Mouse (Mus musculus) limb, embryonic 12.5 days (tissue): ENCODE measurements around the gene Thoc5. TPM values are rescaled to one million over a fixed set of nuclear protein-coding genes. Genes with fewer than 3 reads are reported as not detected.

Experiments
- ATAC-seq: fragments of 200-750 bp; cut with Nextera tagmentation; 2 replicates; pipeline ENCODE4 v1.8.0; 2017; ENCODE audit warnings: low read depth, moderate TSS enrichment; ENCODE audit not compliant: insufficient number of reproducible peaks, insufficient read depth, low FRiP score, low TSS enrichment
- H3K27ac ChIP-seq: fragments of 300-500 bp; sonication (generic); 2 replicates; pipeline ENCODE4 v1.5.1; 2016; ENCODE audit warnings: mild to moderate bottlenecking, moderate library complexity
- H3K27me3 ChIP-seq: fragments of 300-500 bp; sonication (generic); 2 replicates; pipeline ENCODE4 v1.6.1; 2016; ENCODE audit warnings: mild to moderate bottlenecking, moderate library complexity
- H3K36me3 ChIP-seq: fragments of 300-500 bp; sonication (generic); 2 replicates; pipeline ENCODE4 v1.6.1; 2016; ENCODE audit warnings: mild to moderate bottlenecking, moderate library complexity
- H3K4me1 ChIP-seq: fragments of 300-500 bp; sonication (generic); replicated peaks from 2 replicates; pipeline ENCODE4 v1.6.1; 2016
- H3K4me2 ChIP-seq: fragments of 300-500 bp; sonication (generic); 2 replicates; pipeline ENCODE4 v1.6.1; 2016; ENCODE audit warnings: mild to moderate bottlenecking, moderate library complexity
- H3K4me3 ChIP-seq: fragments of 300-500 bp; sonication (generic); replicated peaks from 2 replicates; pipeline ENCODE4 v1.5.1; 2016; ENCODE audit warnings: mild to moderate bottlenecking
- H3K9ac ChIP-seq: fragments of 300-500 bp; sonication (generic); replicated peaks from 2 replicates; pipeline ENCODE4 v1.6.1; 2016; ENCODE audit warnings: mild to moderate bottlenecking, moderate library complexity
- H3K9me3 ChIP-seq: fragments of 300-500 bp; sonication (generic); 2 replicates; pipeline ENCODE4 v1.6.1; 2016; ENCODE audit warnings: mild to moderate bottlenecking, moderate library complexity
- WGBS: fragments of 180-500 bp; shearing (Covaris S2); methylation state at CpG from one replicate; pipeline ENCODE4 v1.1.7; 2016; 5-methylcytosine and 5-hydroxymethylcytosine counted together
- polyA plus RNA-seq: library from polyadenylated mRNA; unstranded; fragments of >200 nt; fragmentation: Nextera tagmentation; extraction: Ambion mirVana; gene quantifications from 2 replicates; pipeline ENCODE4 v1.2.1, GENCODE M21; 2016

Gene Thoc5
- polyA plus RNA-seq, 1 experiment from 2014 or later: 44.3 TPM

DNA sequence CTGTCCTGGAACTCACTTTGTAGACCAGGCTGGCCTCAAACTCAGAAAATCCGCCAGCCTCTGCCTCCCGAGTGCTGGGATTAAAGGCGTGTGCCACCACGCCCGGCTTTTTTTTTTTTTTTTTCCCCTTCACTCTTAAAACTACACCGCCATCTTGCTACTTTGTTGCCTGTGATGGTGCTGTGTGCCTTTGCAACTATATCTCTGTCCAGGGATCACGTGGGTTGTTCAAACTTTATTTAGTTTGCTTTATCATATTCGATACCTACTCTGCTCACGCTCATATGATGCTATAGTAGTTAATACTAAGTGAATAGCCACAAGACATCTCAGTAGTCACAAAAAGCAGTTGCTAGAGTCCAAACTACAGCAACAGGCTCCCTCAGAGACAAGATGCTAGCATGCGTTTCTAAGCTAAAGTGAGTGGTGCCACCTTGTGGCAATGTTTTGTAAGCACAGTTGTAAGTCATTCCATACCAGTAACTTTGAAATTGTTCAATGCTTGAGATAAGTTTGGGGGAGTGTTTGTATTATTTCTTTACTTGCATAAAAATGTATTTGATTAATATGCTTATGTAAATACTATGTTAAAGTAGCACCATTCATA lies 29.4 kb upstream of the Thoc5 start:
- H3K4me2 ChIP-seq: no peak overlapping the region
- 49% methylated on average over 10 of the region's 10 CpGs for WGBS
- no peak overlapping the region for H3K4me3 ChIP-seq
- no peak for ATAC-seq
- H3K9ac ChIP-seq: no peak overlapping the region
- H3K4me1 ChIP-seq: peaks cover 16% of the 10 kb centered on the region
- H3K36me3 ChIP-seq: no peaks in the 10 kb centered on the region
- no peaks in the 10 kb centered on the region for H3K9me3 ChIP-seq
- H3K27me3 ChIP-seq: no peaks in the 10 kb centered on the region
- H3K27ac ChIP-seq: no peak overlapping the region

GRCm38 (mm10) chr11:4873755-4874475 lies 21.2 kb upstream of the Thoc5 start, which contains the start of gene Nipsnap1:
TSS of gene Nipsnap1 (plus strand) at chr11:4873951.
- whole genome bisulfite sequencing: under 1% methylated on average over 30 of the region's 30 CpGs
- peak within 1 kb of the TSS; percentile 81 for H3K4me2 ChIP-seq
- H3K4me1 ChIP-seq: peaks cover 8% of the 10 kb centered on the region
- peak; percentile 84 for ATAC-seq
- H3K27me3 ChIP-seq: no peaks in the 10 kb centered on the region
- H3K4me3 ChIP-seq: peak within 1 kb of the TSS; percentile 79
- peaks cover 10% of the 10 kb centered on the region for H3K36me3 ChIP-seq
- H3K9ac ChIP-seq: peak within 1 kb of the TSS; percentile 68
- peak within 1 kb of the TSS; percentile 70 for H3K27ac ChIP-seq
- H3K9me3 ChIP-seq: no peaks in the 10 kb centered on the region

DNA sequence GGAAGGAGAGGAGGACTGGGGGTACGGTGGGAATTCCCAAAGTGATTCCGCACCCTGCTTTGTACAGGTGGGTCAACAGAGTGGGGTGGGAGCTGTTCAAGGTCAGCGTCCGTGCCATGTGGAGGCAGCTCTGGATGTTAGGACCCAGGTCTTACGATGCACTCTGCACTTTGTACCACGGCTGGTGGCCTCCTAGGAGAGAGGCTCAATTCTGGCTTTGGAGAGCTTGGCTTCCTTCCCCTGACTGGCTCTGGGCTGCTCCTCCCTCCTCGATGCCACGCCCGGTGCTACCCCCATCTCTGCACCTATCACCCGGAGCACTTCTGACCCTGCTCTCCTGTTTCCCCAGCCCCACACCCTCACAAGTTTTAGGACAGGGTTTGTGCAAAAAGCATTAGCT lies 20.6 kb upstream of the Thoc5 start:
- Histone ChIP-seq H3K9ac (peak overlapping the region; percentile 68), H3K9me3 (no peaks in the 10 kb centered on the region), H3K27me3 (no peaks in the 10 kb centered on the region), H3K4me3 (peak overlapping the region; percentile 79), H3K27ac (peak overlapping the region; percentile 70; the same call in 1 of the 2 replicates), H3K36me3 (peaks cover 10% of the 10 kb centered on the region), H3K4me1 (peaks cover 8% of the 10 kb centered on the region), H3K4me2 (peak overlapping the region; percentile 81)
- ATAC-seq: no peak; the same call in 1 of the 2 replicates
- 6% methylated on average over 10 of the region's 10 CpGs for WGBS

DNA sequence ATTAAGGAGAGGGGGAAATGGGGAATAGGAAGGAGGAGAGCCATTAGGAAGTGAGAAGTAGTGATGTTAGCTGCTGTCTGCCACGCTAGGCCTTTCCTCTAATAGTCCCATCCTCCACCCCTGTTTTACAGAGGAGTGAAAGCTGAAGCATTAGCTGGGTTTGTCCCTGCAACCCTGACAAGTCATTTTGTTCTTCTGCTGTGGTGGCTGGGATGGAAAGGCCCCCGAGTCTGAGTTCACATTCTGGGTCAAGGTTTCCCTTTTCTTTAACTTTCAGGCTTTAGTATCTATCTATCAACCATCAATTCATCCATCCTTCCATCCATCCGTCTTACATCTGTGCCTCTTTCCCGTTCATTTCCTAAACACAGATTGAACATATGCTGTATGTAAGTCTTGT lies 14.0 kb upstream of the Thoc5 start:
- 79% methylated on average over 4 of the region's 4 CpGs for WGBS
- Histone ChIP-seq H3K9me3 (no peaks in the 10 kb centered on the region), H3K4me2 (no peak overlapping the region), H3K27ac (no peak overlapping the region), H3K4me1 (0 out of 2 replicates have a peak, but pooled peaks cover 4% of the 10 kb centered on the region), H3K9ac (no peak overlapping the region), H3K36me3 (peaks cover 33% of the 10 kb centered on the region), H3K27me3 (no peaks in the 10 kb centered on the region), H3K4me3 (no peak overlapping the region)
- ATAC-seq: no peak

DNA sequence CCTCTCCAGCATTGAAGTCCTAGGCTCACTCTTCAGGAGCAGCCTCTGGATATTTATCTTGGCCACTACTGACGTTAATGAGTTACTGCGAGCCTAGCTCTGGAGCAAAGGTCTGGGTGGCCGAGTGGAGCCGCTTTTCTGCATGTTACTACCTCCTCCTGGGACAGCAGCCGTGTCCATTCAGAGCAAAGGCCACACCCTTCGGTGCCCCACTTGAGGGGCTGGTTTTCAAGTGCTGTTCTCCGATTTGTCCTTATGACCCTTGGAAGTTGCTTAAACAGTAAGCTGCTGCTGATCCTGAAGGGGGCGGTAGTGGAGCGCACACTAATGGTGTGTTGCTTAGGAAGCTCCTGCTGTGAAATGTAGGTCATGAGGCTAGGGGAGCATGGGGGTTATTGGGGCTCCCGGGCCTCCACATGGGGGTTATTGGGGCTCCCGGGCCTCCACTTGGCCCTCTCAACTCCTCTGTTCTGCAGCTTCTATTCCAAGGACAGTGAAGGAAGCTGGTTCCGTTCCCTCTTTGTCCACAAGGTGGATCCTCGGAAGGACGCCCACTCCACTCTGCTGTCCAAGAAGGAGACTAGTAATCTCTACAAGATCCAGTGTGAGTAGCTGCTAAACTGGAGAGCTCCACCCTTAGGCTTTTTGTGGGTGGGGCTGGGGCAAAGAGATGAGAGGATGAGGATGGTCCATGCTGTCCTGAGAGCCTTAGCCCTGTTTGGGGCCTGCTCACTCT lies 12.1 kb upstream of the Thoc5 start:
- no peaks in the 10 kb centered on the region for H3K27me3 ChIP-seq
- 0 out of 2 replicates have a peak, but pooled peaks cover 4% of the 10 kb centered on the region for H3K4me1 ChIP-seq
- 50% methylated on average over 14 of the region's 14 CpGs for WGBS
- H3K36me3 ChIP-seq: peaks cover 39% of the 10 kb centered on the region
- no peaks in the 10 kb centered on the region for H3K9me3 ChIP-seq
- no peak overlapping the region for H3K4me3 ChIP-seq
- H3K9ac ChIP-seq: no peak overlapping the region
- no peak overlapping the region for H3K4me2 ChIP-seq
- no peak overlapping the region for H3K27ac ChIP-seq
- no peak for ATAC-seq

DNA sequence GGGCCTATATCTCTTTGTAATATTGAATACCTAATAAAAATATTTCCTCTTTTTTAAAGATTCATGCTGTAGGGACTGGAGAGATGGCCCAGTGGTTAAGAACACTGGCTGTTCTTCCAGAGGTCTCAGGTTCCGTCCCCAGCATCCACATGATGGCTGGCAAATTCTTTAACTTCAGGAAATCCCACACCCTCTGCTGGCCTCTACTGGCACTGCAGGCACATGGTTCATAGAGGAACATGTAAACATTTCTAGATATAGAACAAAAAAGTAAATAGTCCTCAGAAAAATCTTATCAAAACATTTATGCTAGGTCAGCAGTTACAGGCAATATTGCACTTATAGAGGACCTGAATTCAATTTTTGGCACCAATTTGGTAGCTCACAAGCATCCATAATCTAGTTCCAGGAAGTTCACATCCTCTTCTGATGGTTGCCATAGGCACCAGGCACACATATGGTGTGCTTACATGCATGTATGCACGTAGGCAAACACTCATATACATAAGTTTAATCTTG lies 9.7 kb upstream of the Thoc5 start:
- ATAC-seq: no peak
- H3K27me3 ChIP-seq: no peaks in the 10 kb centered on the region
- no peak overlapping the region for H3K4me2 ChIP-seq
- H3K36me3 ChIP-seq: peaks cover 63% of the 10 kb centered on the region
- no peaks in the 10 kb centered on the region for H3K9me3 ChIP-seq
- H3K9ac ChIP-seq: no peak overlapping the region
- H3K4me1 ChIP-seq: 0 out of 2 replicates have a peak, but pooled peaks cover 4% of the 10 kb centered on the region
- WGBS: 67% methylated on average over 2 of the region's 2 CpGs
- H3K4me3 ChIP-seq: no peak overlapping the region
- H3K27ac ChIP-seq: no peak overlapping the region

- Histone ChIP-seq H3K9ac (no peak overlapping the region), H3K27ac (no peak overlapping the region), H3K9me3 (no peaks in the 10 kb centered on the region), H3K36me3 (peaks cover 77% of the 10 kb centered on the region), H3K4me1 (0 out of 2 replicates have a peak, but pooled peaks cover 4% of the 10 kb centered on the region), H3K27me3 (no peaks in the 10 kb centered on the region), H3K4me2 (no peak overlapping the region), H3K4me3 (no peak overlapping the region)
- ATAC-seq: no peak
- WGBS: 98% methylated on average over 3 of the region's 3 CpGs
These were observed 8.1 kb upstream of the Thoc5 start for GRCm38 (mm10) chr11:4886987-4887386.

DNA sequence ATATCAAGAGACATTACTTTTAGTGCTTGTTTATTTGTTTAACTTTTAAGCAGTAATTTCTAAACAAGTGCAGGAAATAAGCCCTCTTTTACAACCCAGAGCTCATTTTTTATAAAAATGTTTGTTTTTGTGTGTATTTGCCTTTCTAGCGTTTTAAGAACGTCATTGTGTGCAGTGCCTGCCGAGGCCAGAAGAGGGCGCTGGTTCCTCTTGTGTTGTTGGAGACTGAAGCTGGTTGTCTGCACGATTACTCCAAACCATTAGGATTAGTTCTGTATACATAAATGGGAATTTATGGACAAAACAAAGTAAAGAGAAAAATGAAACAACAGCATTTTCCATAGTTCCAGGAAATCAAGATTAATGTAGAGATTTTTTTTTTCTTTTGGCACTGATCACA lies 5.3 kb downstream of the Thoc5 start:
- WGBS: 75% methylated on average over 5 of the region's 5 CpGs
- H3K4me3 ChIP-seq: no peak overlapping the region

DNA sequence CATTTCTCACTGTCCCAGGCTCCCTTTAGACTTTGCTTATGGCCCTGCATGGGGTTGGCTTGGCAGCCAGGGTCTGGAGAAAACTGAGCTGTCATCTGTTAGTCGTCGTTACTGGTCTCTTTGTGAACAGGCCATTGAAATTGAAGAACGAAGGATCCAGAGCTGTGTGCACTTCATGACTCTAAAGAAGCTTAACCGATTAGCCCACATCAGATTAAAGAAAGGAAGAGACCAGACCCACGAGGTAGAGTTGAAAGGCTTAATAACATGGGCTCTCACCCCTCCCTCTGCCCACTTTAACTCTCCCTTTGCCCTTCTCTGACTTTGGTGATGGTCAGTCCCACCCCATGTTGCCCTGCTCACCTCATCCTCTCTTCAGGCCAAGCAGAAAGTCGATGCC lies 6.8 kb downstream of the Thoc5 start:
- H3K9ac ChIP-seq: no peak overlapping the region
- WGBS: 90% methylated on average over 6 of the region's 6 CpGs
- no peak overlapping the region for H3K4me3 ChIP-seq
- no peaks in the 10 kb centered on the region for H3K4me1 ChIP-seq
- no peak overlapping the region for H3K27ac ChIP-seq
- peaks cover 69% of the 10 kb centered on the region for H3K36me3 ChIP-seq
- no peaks in the 10 kb centered on the region for H3K9me3 ChIP-seq
- no peaks in the 10 kb centered on the region for H3K27me3 ChIP-seq
- no peak overlapping the region for H3K4me2 ChIP-seq
- ATAC-seq: no peak

More for the DNA sequence above, 5.3 kb downstream of the Thoc5 start:
- ATAC-seq: no peak
- Histone ChIP-seq H3K27me3 (no peaks in the 10 kb centered on the region), H3K9ac (no peak overlapping the region), H3K27ac (no peak overlapping the region), H3K36me3 (peaks cover 58% of the 10 kb centered on the region), H3K4me2 (no peak overlapping the region), H3K4me1 (peaks cover 4% of the 10 kb centered on the region; the same call in 1 of the 2 replicates), H3K9me3 (no peaks in the 10 kb centered on the region)

DNA sequence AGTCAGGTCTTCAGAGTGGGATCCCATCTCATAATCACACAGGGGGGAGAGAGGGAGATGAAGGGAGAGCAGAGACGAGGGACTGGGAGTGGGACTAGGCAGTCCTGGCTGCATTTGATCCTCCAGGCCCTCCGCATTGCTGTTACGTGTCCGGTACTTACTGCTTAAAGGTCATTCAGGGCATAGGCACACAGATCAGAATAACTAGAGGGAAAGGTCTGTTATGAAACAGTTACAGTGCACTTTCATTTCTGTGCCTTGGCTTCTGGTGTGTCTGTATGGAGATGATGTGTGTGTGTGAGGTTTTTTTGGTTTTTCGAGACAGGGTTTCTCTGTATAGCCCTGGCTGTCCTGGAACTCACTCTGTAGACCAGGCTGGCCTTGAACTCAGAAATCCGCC lies 11.1 kb downstream of the Thoc5 start:
- no peak for ATAC-seq
- Histone ChIP-seq H3K9ac (no peak overlapping the region), H3K4me2 (no peak overlapping the region), H3K27me3 (no peaks in the 10 kb centered on the region), H3K27ac (no peak overlapping the region), H3K4me3 (no peak overlapping the region), H3K9me3 (no peaks in the 10 kb centered on the region), H3K4me1 (no peaks in the 10 kb centered on the region), H3K36me3 (peaks cover 82% of the 10 kb centered on the region)
- WGBS: 93% methylated on average over 6 of the region's 6 CpGs

DNA sequence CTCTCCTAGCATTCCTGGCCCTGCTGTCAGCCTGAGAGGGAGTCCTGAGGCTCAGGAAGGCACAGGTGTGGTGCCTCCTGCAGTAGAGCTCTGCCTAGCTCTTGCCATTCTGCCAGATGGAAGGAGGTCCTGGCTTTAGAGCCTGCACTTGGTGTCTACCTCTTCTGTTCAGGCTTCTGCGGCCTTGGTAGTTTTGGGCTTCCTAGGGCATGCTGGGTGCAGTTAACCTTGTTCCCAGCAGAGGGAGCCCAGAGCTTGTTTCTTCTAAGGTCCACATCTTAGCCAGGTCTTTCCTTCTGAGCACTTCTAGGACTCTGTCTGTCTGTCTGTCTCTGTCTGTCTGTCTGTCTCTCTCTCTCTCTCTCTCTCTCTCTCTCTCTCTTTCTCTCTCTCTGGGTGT lies 20.9 kb downstream of the Thoc5 start:
- no peak for ATAC-seq
- no peaks in the 10 kb centered on the region for H3K4me1 ChIP-seq
- H3K9ac ChIP-seq: no peak overlapping the region
- 61% methylated on average over 1 of the region's 1 CpGs for WGBS
- H3K4me2 ChIP-seq: no peak overlapping the region
- peaks cover 95% of the 10 kb centered on the region for H3K36me3 ChIP-seq
- no peak overlapping the region for H3K27ac ChIP-seq
- H3K4me3 ChIP-seq: no peak overlapping the region
- no peaks in the 10 kb centered on the region for H3K27me3 ChIP-seq
- no peaks in the 10 kb centered on the region for H3K9me3 ChIP-seq
